Mouse (Mus musculus): Measurements from ENCODE around the gene Zdhhc4.

Gene Zdhhc4

GRCm38 (mm10) chr5:143328690-143329495 is at the start of gene Zdhhc4:
Zdhhc4 (minus strand) TSS chr5:143329256.
- DNase-seq (ENCODE audit: low read depth), result peak; percentile 91

- DNase-seq (ENCODE audit: low read depth), result no peak
Observed at GRCm38 (mm10) chr5:143376156-143376555, 47.1 kb upstream of the Zdhhc4 start.

GRCm38 (mm10) chr5:143375242-143375641 is 46.2 kb upstream of the Zdhhc4 start:
- peak; percentile 40 for DNase-seq (ENCODE audit: low read depth)

- no peak for DNase-seq (ENCODE audit: low read depth)
Observed at GRCm38 (mm10) chr5:143372818-143373217, 43.8 kb upstream of the Zdhhc4 start.

DNA sequence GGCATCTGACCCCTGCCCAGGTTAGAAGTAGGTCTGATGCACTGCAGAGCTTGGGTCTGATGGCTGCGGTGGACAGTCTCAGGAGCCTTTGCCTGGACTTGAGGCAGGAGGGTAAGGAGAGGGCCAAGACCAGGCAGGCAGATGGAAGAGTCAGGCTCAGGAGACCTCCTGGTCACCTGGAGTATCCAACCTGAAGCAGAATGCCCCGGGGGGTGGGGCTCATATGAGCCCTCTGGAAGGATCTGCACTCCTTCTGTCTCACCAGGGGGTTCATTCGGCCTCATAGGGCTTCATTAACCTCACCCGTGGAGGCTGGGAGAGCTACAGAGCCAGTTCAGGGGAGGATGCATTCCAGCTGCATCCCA is 42.1 kb upstream of the Zdhhc4 start:
- no peak for DNase-seq (ENCODE audit: low read depth)

GRCm38 (mm10) chr5:143370416-143371145 is 41.5 kb upstream of the Zdhhc4 start:
- DNase-seq (ENCODE audit: low read depth), result no peak

DNA sequence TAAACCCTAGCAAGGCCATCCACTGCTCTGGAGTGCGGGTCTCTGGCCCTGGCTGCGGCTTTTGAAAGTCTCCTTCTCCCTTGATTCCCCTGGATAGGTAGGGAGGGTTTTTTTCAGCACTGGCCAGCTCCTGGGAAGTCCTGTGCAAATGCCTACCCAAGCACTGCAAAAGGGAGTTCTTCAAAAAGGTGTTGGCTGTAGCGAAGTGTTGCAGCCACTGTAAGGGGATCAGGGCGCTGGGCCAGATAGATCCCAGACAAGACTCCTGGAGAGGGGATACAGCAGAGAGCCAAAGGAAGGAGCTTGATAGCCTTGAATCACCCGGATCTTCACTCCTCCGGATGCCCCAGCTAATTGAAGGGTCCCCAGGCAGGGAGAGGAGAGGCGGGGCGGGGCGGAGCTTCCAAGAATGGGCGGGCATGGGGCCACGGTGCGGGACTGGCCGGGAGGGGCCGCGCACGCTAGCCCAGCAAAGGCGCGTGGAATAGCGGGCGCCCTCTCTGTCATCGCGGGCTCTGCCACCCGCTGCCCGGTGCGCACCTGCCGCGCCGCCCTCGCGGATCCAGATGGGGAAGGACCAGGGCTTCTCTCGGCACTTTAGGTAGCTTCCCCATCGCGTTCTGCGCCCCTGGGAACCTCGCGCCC is 40.7 kb upstream of the Zdhhc4 start:
- no peak for DNase-seq (ENCODE audit: low read depth)

DNA sequence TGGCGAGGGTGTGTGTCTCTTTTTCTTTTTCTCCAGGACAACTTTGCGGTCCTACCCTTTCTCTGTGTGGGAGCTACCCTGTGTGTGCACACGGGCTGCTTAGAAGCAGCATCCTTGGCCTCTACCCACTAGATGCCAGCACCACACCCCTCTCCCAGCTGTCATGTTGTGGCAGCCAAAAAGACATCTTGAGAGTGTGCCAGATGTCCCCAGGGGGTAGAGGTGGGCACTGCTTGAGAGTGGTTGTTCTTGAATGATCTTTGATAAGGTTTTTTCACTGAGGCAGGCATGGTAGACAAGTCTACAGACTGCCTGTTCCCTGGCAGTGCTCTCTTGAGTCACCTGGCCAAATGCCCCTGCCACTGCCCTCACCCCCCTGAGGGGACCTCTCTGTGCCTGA is 38.9 kb upstream of the Zdhhc4 start:
- DNase-seq (ENCODE audit: low read depth), result no peak

- no peak for DNase-seq (ENCODE audit: low read depth)
Observed at GRCm38 (mm10) chr5:143363678-143364615, 34.9 kb upstream of the Zdhhc4 start.

DNA sequence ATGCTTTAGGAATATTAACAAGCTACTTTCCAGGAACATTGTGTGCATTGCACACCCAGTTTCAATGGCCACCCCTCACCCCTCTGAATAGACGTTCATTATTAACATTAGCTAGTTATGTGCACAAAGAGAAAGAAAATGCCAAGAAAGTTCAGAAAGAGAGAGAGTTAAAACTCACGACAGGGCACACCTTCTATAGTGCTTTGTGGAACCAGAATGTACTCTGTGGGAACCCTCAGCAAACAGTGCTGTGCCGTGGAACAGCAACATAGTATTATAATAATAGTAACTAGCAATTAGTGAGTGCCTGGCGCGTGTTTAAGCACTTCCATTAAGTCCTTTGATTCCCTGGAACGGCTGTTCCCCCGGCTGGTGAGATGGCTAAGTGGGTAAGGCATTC is 32.4 kb upstream of the Zdhhc4 start:
- no peak for DNase-seq (ENCODE audit: low read depth)

DNA sequence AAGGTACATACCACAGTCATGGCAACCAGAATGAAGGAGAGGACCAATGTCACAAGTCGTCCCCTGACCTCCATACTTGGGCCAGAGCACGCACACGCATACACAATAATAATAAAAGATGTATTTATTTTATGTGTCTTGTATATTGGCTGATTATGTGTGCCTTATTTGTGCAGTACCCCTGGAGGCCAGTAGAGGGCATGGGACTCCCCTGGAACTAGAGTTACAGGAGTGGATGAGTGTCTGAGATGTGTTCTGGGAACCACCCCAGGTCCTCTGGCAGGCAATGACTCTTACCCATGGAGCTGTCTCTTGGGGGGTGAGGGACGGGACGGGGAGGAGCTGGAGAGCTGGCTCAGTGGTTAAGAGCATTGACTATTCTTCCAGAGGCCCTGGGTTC is 30.9 kb upstream of the Zdhhc4 start:
- DNase-seq (ENCODE audit: low read depth), result no peak

DNA sequence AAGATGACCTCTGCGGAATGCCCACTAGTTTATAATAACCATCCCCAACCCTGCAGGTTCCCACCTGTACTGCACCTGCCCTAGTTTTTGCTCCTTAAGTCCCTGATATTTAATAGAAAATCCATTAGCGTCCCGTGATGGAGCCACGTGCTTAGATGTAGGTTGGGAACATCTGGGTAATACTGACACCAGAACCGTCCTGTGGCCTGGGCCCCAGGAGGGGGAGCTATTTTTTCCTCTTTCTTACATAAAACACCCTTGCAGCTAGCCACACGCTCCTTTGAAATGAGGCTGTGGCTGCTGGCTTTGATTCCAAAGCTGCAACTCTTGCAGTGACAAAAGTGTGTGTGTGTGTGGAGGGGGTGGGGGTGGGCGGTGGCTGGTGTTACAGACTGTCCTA is 30.2 kb upstream of the Zdhhc4 start:
- DNase-seq (ENCODE audit: low read depth), result no peak

- no peak for DNase-seq (ENCODE audit: low read depth)
Observed at GRCm38 (mm10) chr5:143357564-143357963, 28.5 kb upstream of the Zdhhc4 start.

GRCm38 (mm10) chr5:143356686-143357388 is 27.8 kb upstream of the Zdhhc4 start, which contains the start of gene Grid2ip:
Grid2ip (plus strand) TSS chr5:143357338.
- no peak for DNase-seq (ENCODE audit: low read depth)

DNA sequence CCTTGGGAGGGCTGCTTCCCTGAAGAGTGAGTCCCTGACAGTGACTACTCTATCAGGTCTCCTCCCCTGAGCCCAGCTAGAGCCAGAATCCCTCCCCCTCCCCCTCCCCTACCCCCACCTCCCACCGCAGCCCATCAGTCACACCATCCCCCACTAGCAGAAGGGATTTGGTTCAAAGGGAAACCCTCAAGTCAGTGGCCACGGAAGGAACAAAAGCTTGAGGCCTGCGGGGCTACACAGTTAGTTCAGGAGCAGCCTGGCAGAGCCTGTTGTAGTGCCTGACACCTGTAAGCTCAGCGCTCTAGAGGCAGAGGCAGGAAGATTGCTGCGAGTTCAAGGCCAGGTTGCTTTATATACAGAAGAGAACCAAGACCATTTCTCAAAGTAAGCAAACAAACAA is 27.0 kb upstream of the Zdhhc4 start:
- no peak for DNase-seq (ENCODE audit: low read depth)

DNA sequence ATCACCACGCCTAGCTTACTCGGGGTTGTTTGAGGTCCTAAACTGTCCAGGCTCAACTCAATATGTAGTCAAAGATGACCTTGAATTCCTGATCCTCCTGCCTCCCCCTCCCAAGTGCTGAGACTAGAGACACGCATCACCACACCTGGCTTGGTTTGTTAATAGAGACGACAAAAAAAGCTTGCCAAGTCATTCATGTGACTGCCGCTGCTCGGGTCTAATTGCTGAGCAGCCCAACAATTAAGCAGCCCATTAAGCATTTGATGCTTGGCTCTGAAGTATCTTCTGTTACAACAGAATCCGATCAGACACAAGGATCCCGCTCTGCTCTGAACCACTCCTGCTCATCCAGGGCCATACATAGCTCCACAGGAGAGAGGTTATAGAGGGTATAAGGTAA is 17.3 kb upstream of the Zdhhc4 start:
- no peak for DNase-seq (ENCODE audit: low read depth)

DNA sequence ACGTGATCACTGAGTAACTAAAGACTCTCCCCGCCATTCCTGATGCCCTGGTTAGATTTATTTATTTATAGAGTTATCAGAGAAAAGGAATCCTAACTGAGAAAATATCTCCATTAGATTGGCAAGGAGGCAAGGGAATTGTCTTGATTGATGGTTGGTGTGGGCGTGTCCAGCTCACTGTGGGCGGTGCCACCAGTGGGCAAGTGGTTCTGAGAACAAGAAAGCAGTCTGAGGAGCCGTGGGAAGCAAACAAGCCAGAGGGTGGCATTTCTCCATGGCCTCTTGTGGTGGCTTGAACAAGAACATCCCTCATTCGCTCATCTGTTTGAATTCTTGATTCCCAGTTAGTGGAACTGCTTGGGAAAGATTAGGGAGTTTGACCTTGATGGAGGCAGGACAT is 10.5 kb upstream of the Zdhhc4 start:
- DNase-seq (ENCODE audit: low read depth), result no peak

- no peak for DNase-seq (ENCODE audit: low read depth)
Observed at GRCm38 (mm10) chr5:143336559-143336958, 7.5 kb upstream of the Zdhhc4 start.

GRCm38 (mm10) chr5:143335089-143335460 is 6.0 kb upstream of the Zdhhc4 start:
- DNase-seq (ENCODE audit: low read depth), result no peak

GRCm38 (mm10) chr5:143334418-143335088 is 5.5 kb upstream of the Zdhhc4 start:
- no peak for DNase-seq (ENCODE audit: low read depth)

DNA sequence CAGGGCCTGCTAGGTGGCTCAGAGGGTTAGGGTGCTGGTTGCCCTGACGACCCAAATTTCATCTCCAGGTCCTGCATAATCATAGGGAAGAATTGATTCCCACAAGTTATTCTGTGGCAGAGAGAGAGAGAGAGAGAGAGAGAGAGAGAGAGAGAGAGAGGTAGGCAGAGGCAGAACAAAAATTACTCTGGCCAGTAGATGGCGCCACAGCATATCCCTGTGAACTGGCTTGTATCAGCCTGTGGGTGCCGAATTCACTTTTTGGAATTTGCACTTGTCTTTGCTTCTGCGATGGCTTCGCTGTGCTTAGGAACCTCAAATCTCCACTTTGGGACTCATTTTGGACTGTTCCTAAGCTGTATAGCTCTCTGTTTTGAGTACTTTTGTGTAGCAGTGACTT is 4.8 kb upstream of the Zdhhc4 start:
- peak; percentile 88 for DNase-seq (ENCODE audit: low read depth)

Data from naive thymus-derived CD4-positive, alpha-beta T cell, adult 2 months (primary cell).